Mouse (Mus musculus): ENCODE data around the gene Olfr988. TPM values are rescaled to one million over a fixed set of nuclear protein-coding genes. Genes with fewer than 3 reads are reported as not detected.
"Not testable (repeated sequence)": the region's sequence is repeated elsewhere in the genome, so short reads cannot be mapped to it uniquely, and the experiment has no call there.

The Olfr988 gene
- total RNA-seq (2021) = not detected

GRCm38 (mm10) chr2:85363127-85363526 lies at the start of gene Olfr988:
Olfr988 (minus strand) TSS chr2:85363227.
- DNase-seq (ENCODE audit: low spot score in 2 of 2); intact Hi-C loops (cut with DNase I): not testable (repeated sequence)

- intact Hi-C loops (cut with DNase I) = no loop called here
Observed at GRCm38 (mm10) chr2:85409369-85409768, 46.3 kb upstream of the Olfr988 start, which contains the start of gene Olfr992. Olfr992 (minus strand) TSS chr2:85409469.

GRCm38 (mm10) chr2:85339972-85340371 lies 23.1 kb downstream of the Olfr988 start:
- intact Hi-C loops (cut with DNase I) = no loop called here
- no peak for DNase-seq (ENCODE audit: low spot score in 2 of 2)

More at GRCm38 (mm10) chr2:85409369-85409768, 46.3 kb upstream of the Olfr988 start, which contains the start of gene Olfr992:
- no peak for DNase-seq (ENCODE audit: low spot score in 2 of 2)

DNA sequence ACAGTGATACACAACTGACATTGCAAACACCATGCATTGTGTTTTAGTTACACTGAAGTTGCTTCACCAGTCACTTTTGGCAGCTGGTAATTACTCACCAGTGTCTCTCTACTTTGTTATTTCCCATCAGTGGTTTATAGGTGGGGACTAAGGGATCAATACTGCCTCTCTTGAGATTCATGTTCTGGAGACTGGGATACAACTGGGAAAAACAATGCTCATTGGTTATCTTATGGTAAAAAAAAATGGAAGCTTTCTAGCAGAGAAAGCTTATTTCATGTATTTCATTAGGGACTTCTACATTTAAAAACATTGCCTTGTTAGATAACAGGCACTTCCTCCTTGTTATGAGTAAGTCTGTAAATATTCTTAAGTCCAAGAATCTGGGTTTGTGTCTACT lies 23.8 kb downstream of the Olfr988 start, which contains the start of gene Olfr987:
Gene Olfr987, minus strand, starts transcription at position 101 of the 400 bp plus-strand sequence.
- intact Hi-C loops (cut with DNase I); DNase-seq (ENCODE audit: low spot score in 2 of 2): not testable (repeated sequence)

DNA sequence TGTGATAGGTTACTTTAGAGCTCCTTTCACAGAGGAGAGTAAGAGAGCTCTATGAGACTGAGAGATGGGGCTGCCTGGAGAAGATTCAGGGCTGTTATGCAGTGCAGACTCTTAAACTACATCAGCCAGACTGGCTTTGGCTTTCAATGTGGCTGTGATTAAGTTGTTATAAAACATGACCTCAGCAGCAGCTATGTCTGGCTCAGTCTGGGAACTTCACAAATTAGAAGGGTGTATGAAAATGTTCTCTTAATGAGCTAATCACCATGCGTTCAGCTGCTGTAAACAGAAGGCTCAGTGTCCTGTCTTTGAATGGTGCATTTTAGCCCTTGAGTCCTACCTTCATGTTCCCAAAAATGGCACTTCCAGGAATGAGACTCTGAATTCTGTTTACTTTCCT lies 43.9 kb downstream of the Olfr988 start:
- peak in 1 of 2 experiments; percentile 2 for DNase-seq (ENCODE audit: low spot score in 2 of 2)

More for the DNA sequence above, 43.9 kb downstream of the Olfr988 start:
- intact Hi-C loops (cut with DNase I) = no loop called here

Other genes starting within 250 kb of the Olfr988 start
- gene Aplnr, start 227.0 kb downstream of the Olfr988 start, total RNA-seq (2021) = 1 to 10 TPM; 1.9 to 2.0 TPM
- 10 to 100 TPM; 29.3 to 34.9 TPM for gene Lrrc55, start 166.0 kb downstream of the Olfr988 start, total RNA-seq (2021)
- gene Olfr987, start 23.9 kb downstream of the Olfr988 start, total RNA-seq (2021) = not detected
- gene Olfr992, start 46.2 kb upstream of the Olfr988 start, total RNA-seq (2021) = not detected
- gene Olfr993, start 51.6 kb upstream of the Olfr988 start, total RNA-seq (2021) = not detected
- not detected for gene Olfr994, start 73.2 kb upstream of the Olfr988 start, total RNA-seq (2021)
- not detected for gene Olfr995, start 80.4 kb upstream of the Olfr988 start, total RNA-seq (2021)
- under 1 TPM in 1 of 2 experiments, not detected in 1; 0.30 TPM for gene 4833423E24Rik, start 155.8 kb upstream of the Olfr988 start, total RNA-seq (2021)
- gene Olfr996, start 216.0 kb upstream of the Olfr988 start, total RNA-seq (2021) = not detected
- gene Olfr998, start 225.7 kb upstream of the Olfr988 start, total RNA-seq (2021) = not detected
- gene Olfr1000, start 248.7 kb upstream of the Olfr988 start, total RNA-seq (2021) = not detected

Measured in left cerebral cortex, postnatal 25 days (tissue).